Mouse (Mus musculus) myocyte (in vitro differentiated cells): Measurements from ENCODE around the gene Zdhhc25.

Experiments used
- CEBPB ChIP-seq: IDR thresholded peaks from 2 replicates; pipeline ENCODE4 v1.6.1; 2011; ENCODE audit warnings: mild to moderate bottlenecking, moderate library complexity; ENCODE audit not compliant: poor library complexity, insufficient read depth, severe bottlenecking
- E2F4 ChIP-seq: IDR thresholded peaks from one replicate; pipeline ENCODE4 v1.6.1; 2011; ENCODE audit warnings: mild to moderate bottlenecking, control low read depth, moderate library complexity; ENCODE audit not compliant: insufficient read depth
- MAX ChIP-seq: IDR thresholded peaks from one replicate; pipeline ENCODE4 v1.6.1; 2011; ENCODE audit warnings: low read depth, mild to moderate bottlenecking, control low read depth
- MYOD1 ChIP-seq, 3 experiments: IDR thresholded peaks; one replicate each; pipeline ENCODE4 v1.6.1; 2011; ENCODE audit warnings: control low read depth in 2 of 3, low read depth in 2 of 3, mild to moderate bottlenecking in 2 of 3, moderate library complexity in 1 of 3; ENCODE audit not compliant: insufficient read length in 2 of 3, control insufficient read depth in 1 of 3
- MYOG ChIP-seq, 3 experiments: IDR thresholded peaks; one replicate each; pipeline ENCODE4 v1.6.1; 2011; ENCODE audit warnings: control low read depth in 2 of 3, low read depth in 2 of 3, mild to moderate bottlenecking in 2 of 3; ENCODE audit not compliant: insufficient read length in 2 of 3, control insufficient read depth in 1 of 3, insufficient read depth in 1 of 3
- POLR2A ChIP-seq: IDR thresholded peaks from one replicate; pipeline ENCODE4 v1.6.1; 2011; ENCODE audit warnings: low read depth, mild to moderate bottlenecking, control low read depth, moderate library complexity; ENCODE audit not compliant: insufficient read length
- POLR2AphosphoS2 ChIP-seq: IDR thresholded peaks from one replicate; pipeline ENCODE4 v1.6.1; 2011; ENCODE audit warnings: low read depth, control low read depth; ENCODE audit not compliant: insufficient read length
- REST ChIP-seq: IDR thresholded peaks from one replicate; pipeline ENCODE4 v1.6.1; 2011; ENCODE audit warnings: mild to moderate bottlenecking, control low read depth, moderate library complexity; ENCODE audit not compliant: insufficient read depth, insufficient read length
- SRF ChIP-seq: IDR thresholded peaks from one replicate; pipeline ENCODE4 v1.6.1; 2011; ENCODE audit warnings: low read depth; ENCODE audit not compliant: control insufficient read depth, insufficient read length
- TCF12 ChIP-seq: IDR thresholded peaks from one replicate; pipeline ENCODE4 v1.6.1; 2011; ENCODE audit warnings: mild to moderate bottlenecking, control low read depth; ENCODE audit not compliant: poor library complexity, insufficient read depth, severe bottlenecking
- TCF3 ChIP-seq: IDR thresholded peaks from one replicate; pipeline ENCODE4 v1.6.1; 2011; ENCODE audit warnings: low read depth, control low read depth; ENCODE audit not compliant: insufficient read length
- USF1 ChIP-seq: IDR thresholded peaks from one replicate; pipeline ENCODE4 v1.6.1; 2011; ENCODE audit warnings: low read depth, mild to moderate bottlenecking, control low read depth, moderate library complexity

- TF ChIP-seq POLR2AphosphoS2 (no peak), POLR2A (no peak), USF1 (no peak), REST (no peak), TCF12 (no peak), MAX (no peak), MYOD1 (IDR thresholded peaks at IDR 0.05; ENCODE audit: control insufficient read depth in 1 of 3, insufficient read length in 2 of 3, low read depth in 2 of 3) (no peak), SRF (no peak), TCF3 (no peak), MYOG (IDR thresholded peaks at IDR 0.05; ENCODE audit: control insufficient read depth in 1 of 3, insufficient read depth in 1 of 3, insufficient read length in 2 of 3, low read depth in 2 of 3) (no peak), CEBPB (no peak), E2F4 (no peak)
These were observed 19.9 kb downstream of the Zdhhc25 start for GRCm38 (mm10) chr15:88620017-88620416.
